Mouse (Mus musculus): ENCODE data around the gene Olfr127.
"Not testable (repeated sequence)": the region's sequence is repeated elsewhere in the genome, so short reads cannot be mapped to it uniquely, and the experiment has no call there.

Olfr127 gene

DNA sequence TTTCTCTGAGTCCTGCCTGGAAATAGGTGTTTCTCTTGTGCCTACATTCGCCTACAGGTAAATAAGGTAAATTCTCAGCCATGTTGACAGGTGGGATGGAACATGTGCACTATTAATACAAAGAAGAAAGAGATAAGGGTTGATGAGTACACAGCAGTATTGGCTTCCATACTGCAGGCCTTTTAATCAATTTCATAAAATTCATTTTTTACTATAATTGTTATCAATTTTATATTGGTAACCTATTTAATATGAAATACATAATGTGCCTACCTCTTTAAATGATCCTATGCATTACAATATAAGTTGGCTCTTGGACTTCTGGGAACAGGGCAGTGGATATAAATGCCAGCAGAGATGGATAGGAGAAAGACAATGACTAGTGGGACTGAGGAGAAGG, at the start of gene Olfr127:
TSS of gene Olfr127 (plus strand) at position 301 of the 400 bp plus-strand sequence.
- DNase-seq, result no peak

DNA sequence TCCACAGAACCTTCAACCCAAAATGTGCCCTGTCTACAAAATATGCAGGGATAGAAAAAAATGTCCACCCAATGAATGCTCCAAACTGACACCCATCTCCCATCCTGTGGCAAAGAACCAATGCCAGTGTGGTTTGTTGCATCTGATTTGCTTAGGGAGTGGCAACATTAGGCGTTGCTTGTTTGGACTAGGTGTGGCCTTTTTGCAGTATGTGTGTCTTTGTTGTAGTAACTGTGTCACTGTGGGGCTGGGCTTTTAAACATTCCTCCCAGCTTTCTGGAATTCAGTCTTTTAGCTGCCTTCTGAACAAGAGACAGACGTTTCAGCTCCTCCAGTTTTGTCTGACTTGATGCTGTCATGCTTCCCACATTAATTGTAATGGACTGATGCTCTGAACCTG, 36.3 kb upstream of the Olfr127 start:
- no peak for DNase-seq

DNA sequence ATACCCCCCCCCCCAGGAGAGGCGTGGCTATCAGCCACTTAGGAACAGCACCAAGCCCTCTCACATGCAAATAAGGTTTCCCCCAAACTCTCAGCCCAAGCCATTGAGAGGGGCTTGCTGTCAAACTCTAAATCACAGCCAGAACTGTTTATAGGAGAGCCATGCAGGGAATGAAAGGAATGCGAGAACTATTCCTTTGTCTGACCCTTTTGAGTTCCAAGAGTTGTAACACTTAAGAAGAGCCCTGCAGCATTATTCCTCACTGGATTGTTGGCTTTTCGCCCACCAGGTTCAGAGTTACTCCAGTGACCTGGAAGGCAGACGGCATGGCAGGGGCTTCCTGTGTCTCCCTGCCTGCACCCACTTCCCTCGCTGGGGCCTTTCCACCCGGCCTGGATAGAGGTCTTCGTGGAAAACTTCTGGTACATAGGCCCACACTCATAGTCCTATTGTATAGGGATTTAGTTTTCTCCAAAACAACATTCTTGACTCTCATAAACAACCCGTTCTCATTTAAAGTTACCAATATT, 30.5 kb upstream of the Olfr127 start:
- no peak for DNase-seq

DNA sequence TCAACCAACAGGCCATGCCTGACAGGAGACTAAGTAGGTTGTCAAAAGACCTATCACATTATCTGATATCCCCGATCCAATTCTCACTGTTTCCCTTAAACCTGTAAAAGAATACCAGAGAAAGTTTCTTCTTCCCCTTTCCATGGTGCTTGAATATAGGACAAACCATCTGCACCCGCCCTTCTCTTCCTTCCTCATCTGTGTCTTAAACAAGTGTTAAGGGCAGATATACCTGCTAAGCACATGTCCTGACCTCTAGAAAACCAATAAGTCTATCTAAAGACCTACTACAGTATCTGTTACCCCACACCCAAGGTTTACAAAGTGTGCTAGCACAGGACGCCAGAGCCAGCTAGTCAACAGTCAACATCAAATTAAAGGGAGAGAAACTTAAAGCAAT, 26.4 kb upstream of the Olfr127 start:
- DNase-seq, result no peak

DNA sequence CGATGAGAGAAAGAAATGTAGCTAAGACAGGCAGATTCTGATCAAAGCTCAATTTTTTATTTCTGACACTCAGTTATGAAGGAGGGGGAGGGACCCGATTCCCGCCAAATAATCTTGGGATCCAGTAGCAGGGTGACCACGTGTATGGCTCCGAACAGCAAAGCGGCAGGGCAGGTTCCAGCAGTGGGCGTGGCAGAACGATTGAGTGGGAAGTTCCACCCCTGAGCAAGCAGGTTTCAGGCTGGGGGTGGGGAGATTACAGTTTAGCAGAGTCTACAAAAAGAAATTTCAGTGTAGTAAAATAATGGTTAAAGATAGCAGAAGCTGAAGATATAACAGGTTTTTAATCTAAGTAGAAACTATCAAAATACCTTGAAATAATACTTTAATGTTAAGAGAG, 6.6 kb downstream of the Olfr127 start:
- not testable (repeated sequence) for DNase-seq

DNA sequence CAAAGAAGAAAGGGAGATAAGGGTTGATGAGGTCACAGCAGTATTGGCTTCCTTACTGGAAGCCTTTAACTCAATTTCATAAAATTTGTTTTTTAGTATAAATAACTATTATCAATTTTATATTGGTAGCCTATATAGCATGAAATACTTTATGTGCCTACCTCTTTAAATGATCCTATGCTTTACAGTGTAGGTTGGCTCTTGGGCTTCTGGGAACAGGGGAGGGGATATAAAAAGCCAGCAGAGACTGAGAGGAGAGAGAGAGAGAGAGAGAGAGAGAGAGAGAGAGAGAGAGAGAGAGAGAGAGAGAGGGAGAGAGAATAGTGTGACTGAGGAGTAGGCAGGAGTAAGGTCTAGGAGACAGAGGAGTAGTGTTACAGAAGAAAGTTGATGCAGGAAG, 20.0 kb downstream of the Olfr127 start, which contains the start of gene Olfr128:
TSS of gene Olfr128 (plus strand) at position 301 of the 400 bp plus-strand sequence.
- DNase-seq, result no peak

DNA sequence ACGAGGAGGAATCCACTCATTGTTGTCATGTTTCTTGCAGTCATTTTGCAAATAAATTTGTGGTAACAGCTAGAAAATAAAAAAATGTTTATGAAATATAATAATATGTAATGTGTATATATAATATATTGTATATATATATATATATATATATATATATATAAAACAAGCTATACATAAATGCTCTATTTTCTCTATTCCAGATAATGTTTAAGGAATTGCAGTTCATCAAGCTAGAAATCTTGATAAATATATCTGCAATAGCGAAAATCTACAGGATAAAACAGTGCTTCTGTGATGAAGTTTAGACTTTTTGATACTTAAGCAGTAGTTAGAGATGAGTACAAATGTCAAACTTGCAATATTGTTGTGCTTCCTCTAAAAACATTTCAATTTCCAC, 52.7 kb downstream of the Olfr127 start, which contains the start of gene Olfr761:
TSS of gene Olfr761 (minus strand) at position 101 of the 400 bp plus-strand sequence.
- no peak for DNase-seq

All from thymus, postnatal 25 days (tissue).